Mouse (Mus musculus): ENCODE measurements around the gene B3gnt6.

GRCm38 (mm10) chr7:98177566-98177928 lies 21.7 kb downstream of the B3gnt6 start:
- TF ChIP-seq POLR2A (IDR thresholded peaks at IDR 0.05; ENCODE audit: control insufficient read depth, extremely low read depth, insufficient read depth, low read length, poor library complexity) = no peak
- TF ChIP-seq CTCF (IDR thresholded peaks at IDR 0.05; ENCODE audit: borderline replicate concordance, control insufficient read depth, extremely low read depth, insufficient read depth, low read length, poor library complexity) = no peak
